Mouse (Mus musculus): ENCODE data around the gene Tert.

GRCm38 (mm10) chr13:73680394-73680793 lies 53.7 kb downstream of the Tert start:
- TF ChIP-seq CTCF (IDR thresholded peaks at IDR 0.05; ENCODE audit: extremely low read depth, insufficient read depth, low read length), result no peak
- TF ChIP-seq POLR2A (IDR thresholded peaks at IDR 0.05; ENCODE audit: extremely low read depth, insufficient read depth, low read length), result no peak
